Mouse (Mus musculus) stomach, postnatal 0 days (tissue): ENCODE measurements around the gene Gna15.

Experiments
- CTCF ChIP-seq: IDR thresholded peaks from 2 replicates; pipeline ENCODE4 v1.5.1; 2016; ENCODE audit warnings: antibody characterized with exemption, low read depth, mild to moderate bottlenecking, moderate library complexity
- EP300 ChIP-seq: optimal IDR thresholded peaks from 2 replicates; pipeline ENCODE3; 2016; ENCODE audit warnings: antibody characterized with exemption

DNA sequence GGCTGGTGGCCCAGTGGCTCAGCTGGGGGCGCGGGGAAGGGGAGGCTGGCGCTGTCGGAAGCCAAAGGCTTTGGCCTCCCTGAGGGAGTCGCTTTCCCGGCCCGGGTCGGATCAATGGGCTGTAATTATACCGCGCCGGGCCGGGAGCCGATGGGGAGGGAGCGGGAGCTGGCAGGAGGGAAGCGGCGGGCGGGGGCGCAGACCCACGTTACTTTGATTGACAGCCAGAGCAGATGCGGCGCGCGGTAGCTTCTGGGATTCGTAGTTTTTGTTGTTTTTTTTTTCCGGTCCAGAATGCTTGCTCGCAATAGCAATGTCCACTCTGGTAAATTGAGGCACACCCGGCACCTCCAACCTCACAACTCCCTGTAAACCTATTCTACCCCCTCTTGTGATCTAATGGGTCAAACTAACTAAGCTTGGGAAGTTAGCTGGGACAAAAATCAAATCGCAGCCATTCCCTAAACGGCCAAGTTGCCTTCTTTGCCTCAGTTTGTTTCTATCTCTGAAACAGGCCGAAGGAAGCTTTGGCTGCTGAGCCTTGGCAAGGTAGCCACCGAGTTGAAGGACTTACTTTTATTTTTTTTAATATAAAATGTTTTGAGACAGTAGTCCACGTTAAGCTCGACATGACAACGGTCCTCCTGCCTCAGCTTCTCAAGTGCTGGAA lies 46.9 kb upstream of the Gna15 start:
- TF ChIP-seq CTCF (peak; percentile 34; the same call in 1 of the 2 replicates), EP300 (no peak)
